Mouse (Mus musculus): ENCODE results near the gene Cyp4a12a.
"Not testable (repeated sequence)": the region's sequence is repeated elsewhere in the genome, so short reads cannot be mapped to it uniquely, and the experiment has no call there.

Cyp4a12a gene

GRCm38 (mm10) chr4:115298746-115299145 lies at the start of gene Cyp4a12a:
Gene Cyp4a12a (plus strand): TSS chr4:115299046.
- not testable (repeated sequence) for DNase-seq (ENCODE audit: low spot score)

GRCm38 (mm10) chr4:115264687-115265569 lies 33.9 kb upstream of the Cyp4a12a start:
- not testable (repeated sequence) for DNase-seq (ENCODE audit: low spot score)

DNA sequence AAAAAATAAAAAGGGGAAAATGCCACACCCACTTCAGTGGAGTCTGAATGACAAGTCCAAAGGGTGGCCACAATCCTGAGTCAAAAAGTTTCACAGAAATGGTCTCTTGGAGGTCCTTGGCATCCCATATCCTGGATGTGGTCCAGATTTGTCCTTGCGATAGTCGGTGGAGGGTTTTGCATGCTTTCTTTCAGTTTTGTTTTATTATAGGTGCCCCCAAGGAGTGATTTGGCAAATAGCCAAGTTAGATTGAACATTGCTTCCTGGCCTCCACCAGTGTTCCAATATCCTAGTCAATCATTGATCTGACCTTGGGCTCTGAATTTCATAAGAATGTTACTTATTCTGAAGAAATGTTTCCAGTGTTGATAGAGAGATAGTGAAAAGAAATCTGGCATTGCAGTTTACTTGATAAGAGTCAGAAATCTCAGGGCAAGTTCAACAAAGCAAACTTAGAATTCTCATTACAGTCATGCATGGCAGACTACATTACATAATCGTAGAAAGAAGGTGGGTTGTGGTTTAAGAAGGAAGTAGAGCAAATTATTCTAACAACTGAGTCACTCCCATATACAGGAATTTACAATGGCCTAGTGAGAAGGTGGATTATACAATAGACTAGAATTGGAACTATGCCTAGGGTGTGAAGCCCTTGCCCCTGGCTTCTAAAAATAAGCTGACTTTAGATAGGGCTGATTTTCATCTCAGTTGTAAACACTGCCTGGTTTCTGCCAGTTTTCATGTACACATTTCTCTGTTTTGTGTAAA lies 20.4 kb upstream of the Cyp4a12a start:
- DNase-seq (ENCODE audit: low spot score), result not testable (repeated sequence)

GRCm38 (mm10) chr4:115280342-115280741 lies 18.5 kb upstream of the Cyp4a12a start:
- DNase-seq (ENCODE audit: low spot score), result no peak

- DNase-seq (ENCODE audit: low spot score), result not testable (repeated sequence)
These were observed 18.1 kb upstream of the Cyp4a12a start for GRCm38 (mm10) chr4:115280779-115281178.

DNA sequence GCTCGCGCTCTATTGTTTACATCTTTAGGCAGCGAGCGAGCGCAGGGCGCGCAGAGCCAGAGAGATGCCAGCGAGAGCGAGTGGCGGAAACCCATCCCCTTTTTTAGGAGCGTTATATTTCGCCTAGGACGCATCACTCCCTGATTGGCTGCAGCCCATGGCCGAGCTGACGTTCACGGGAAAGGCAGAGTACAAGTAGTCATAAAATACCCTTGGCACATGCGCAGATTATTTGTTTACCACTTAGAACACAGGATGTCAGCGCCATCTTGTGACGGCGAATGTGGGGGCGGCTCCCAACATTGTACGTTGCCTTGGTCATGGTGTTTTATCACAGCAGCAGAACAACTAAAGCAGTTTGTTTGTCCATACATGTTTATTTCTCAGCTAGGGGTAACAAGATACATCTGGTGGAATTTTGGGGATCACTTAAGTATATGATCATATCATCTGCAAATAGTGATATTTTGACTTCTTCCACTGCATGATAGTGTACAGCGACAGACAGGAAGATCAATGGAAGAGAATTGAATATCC lies 17.5 kb upstream of the Cyp4a12a start:
- DNase-seq (ENCODE audit: low spot score), result not testable (repeated sequence)

- not testable (repeated sequence) for DNase-seq (ENCODE audit: low spot score)
These were observed 26.9 kb downstream of the Cyp4a12a start for GRCm38 (mm10) chr4:115325722-115326121.

- DNase-seq (ENCODE audit: low spot score), result not testable (repeated sequence)
These were observed 66.8 kb downstream of the Cyp4a12a start for GRCm38 (mm10) chr4:115365624-115366023.

GRCm38 (mm10) chr4:115368067-115368466 lies 69.2 kb downstream of the Cyp4a12a start:
- not testable (repeated sequence) for DNase-seq (ENCODE audit: low spot score)

Data from testis, postnatal 14 days (tissue).